Mouse (Mus musculus) brain, embryonic 14.5 days (tissue): ENCODE measurements around the gene Pdpn.

ENCODE experiments used
- CTCF ChIP-seq: fragments of 200-500 bp; IDR thresholded peaks from 2 replicates; pipeline ENCODE4 v1.5.1; 2012; ENCODE audit warnings: inconsistent platforms, mild to moderate bottlenecking, moderate library complexity, borderline replicate concordance; ENCODE audit not compliant: insufficient read depth, insufficient read length; ENCODE audit errors: extremely low read depth
- POLR2A ChIP-seq: fragments of 200-500 bp; IDR thresholded peaks from 2 replicates; pipeline ENCODE4 v1.6.1; 2012; ENCODE audit warnings: mild to moderate bottlenecking, inconsistent platforms, borderline replicate concordance; ENCODE audit not compliant: poor library complexity, insufficient read depth, insufficient read length, severe bottlenecking; ENCODE audit errors: extremely low read depth

- no peak for TF ChIP-seq CTCF
- no peak for TF ChIP-seq POLR2A
These were observed 2.3 kb downstream of the Pdpn start for GRCm38 (mm10) chr4:143297016-143297556.
